Mouse (Mus musculus): ENCODE measurements around the gene Gm20388.

DNA sequence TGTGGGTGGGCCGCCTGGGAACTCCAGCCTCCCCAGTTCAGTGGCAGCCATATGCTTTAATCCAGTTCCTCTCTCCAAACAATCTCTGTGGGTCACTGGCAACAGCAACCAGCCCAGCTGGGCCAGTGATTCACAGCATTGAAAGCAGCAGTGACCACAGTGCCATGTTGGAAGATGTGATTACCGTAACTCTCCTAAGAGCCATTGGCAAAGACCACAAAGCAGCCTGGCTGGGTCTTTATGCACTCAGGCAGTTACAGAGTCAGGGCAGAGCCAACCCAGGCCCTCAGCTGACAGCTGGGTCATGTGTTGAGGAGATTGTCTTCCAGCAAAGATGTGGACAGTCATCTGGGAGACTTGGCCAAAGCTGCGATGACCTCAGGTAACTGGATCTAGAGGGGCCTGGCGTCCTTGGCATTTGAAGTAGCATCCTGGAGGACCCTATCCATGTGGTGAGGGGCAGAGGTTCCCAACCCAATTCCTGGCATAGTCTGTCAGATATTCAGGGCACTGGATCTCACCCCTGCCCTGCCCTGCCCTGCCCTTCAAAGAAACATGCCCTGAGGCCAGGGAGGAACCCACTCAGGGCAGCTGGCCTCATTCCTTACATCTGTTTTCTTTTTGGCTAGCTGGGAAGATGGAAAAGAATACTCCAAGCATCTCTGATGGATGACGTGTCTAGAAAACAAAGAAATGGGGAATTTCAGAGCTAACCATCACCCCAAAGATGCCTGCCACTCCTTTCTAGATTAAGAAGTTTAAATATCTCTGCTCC is 1052.2 kb downstream of the Gm20388 start:
- TF ChIP-seq CTCF (IDR thresholded peaks at IDR 0.05; ENCODE audit: control insufficient read depth, insufficient read depth, low read length) = no peak
- no peak for TF ChIP-seq POLR2A (IDR thresholded peaks at IDR 0.05; ENCODE audit: borderline replicate concordance, control insufficient read depth, low read depth, low read length)

Measured in bone marrow, adult 2 months (tissue).